Mouse (Mus musculus) frontal cortex, postnatal 36 days (tissue): ENCODE measurements around the gene Olfr746.

Experiments used
- DNase-seq, 2 experiments: peaks; one replicate each; pipeline ENCODE4 v3.0.0; 2022; ENCODE audit warnings: low spot score in 2 of 2

Gene Olfr746

GRCm38 (mm10) chr14:50646783-50647182, at the start of gene Olfr746:
Gene Olfr746 (plus strand): TSS chr14:50647083.
- no peak for DNase-seq

GRCm38 (mm10) chr14:50614579-50614978, 32.3 kb upstream of the Olfr746 start, which contains the start of gene Olfr744:
Gene Olfr744 (plus strand): TSS chr14:50614879.
- no peak for DNase-seq

GRCm38 (mm10) chr14:50639088-50639487, 7.8 kb upstream of the Olfr746 start, which contains the start of gene Olfr745:
Gene Olfr745 (plus strand): TSS chr14:50639388.
- no peak for DNase-seq

GRCm38 (mm10) chr14:50693106-50693505, 46.2 kb downstream of the Olfr746 start, which contains the start of gene Olfr747:
Gene Olfr747 (minus strand): TSS chr14:50693206.
- no peak for DNase-seq
